Mouse (Mus musculus): ENCODE results near the gene Fzd1. TPM values are rescaled to one million over a fixed set of nuclear protein-coding genes. Genes with fewer than 3 reads are reported as not detected.

Fzd1 gene
- total and polyA plus RNA-seq, 2 experiments from 2014 or later: 6.1 to 31.8 TPM

GRCm38 (mm10) chr5:4754701-4755281, 3.0 kb downstream of the Fzd1 start:
- Histone ChIP-seq H3K4me2 (ENCODE audit: low read depth, low read length) (peak overlapping the region; percentile 81), H3K9ac (replicated peaks; ENCODE audit: low read depth, low read length) (no peak overlapping the region), H3K9me3 (replicated peaks; ENCODE audit: control insufficient read depth, low read length) (no peaks in the 10 kb centered on the region), H3K4me1 (ENCODE audit: control insufficient read depth, insufficient read depth) (peaks cover 21% of the 10 kb centered on the region), H3K4me3 (ENCODE audit: low read depth, low read length) (peak overlapping the region; percentile 91), H3K27ac (ENCODE audit: low read depth) (no peak overlapping the region), H3K27me3 (ENCODE audit: control insufficient read depth, insufficient read depth, low read length) (peaks cover 5% of the 10 kb centered on the region; the same call in 1 of the 2 replicates), H3K36me3 (replicated peaks; ENCODE audit: control insufficient read depth, insufficient read depth, low read length) (peaks cover 5% of the 10 kb centered on the region; the same call in 1 of the 2 replicates)
- DNase-seq (ENCODE audit: low spot score) (no peak), ATAC-seq (ENCODE audit: insufficient read depth, low read depth) (no peak)
- WGBS: 30% methylated on average over 9 of the region's 9 CpGs
- TF ChIP-seq CTCF (IDR thresholded peaks at IDR 0.05; ENCODE audit: low read depth) (no peak), EP300 (IDR thresholded peaks at IDR 0.05; ENCODE audit: low read depth) (no peak)

GRCm38 (mm10) chr5:4753161-4753560, 4.7 kb downstream of the Fzd1 start:
- ATAC-seq (ENCODE audit: insufficient read depth, low read depth) (no peak), DNase-seq (ENCODE audit: low spot score) (no peak)
- TF ChIP-seq EP300 (IDR thresholded peaks at IDR 0.05; ENCODE audit: low read depth) (no peak), CTCF (IDR thresholded peaks at IDR 0.05; ENCODE audit: low read depth) (no peak)
- Histone ChIP-seq H3K9me3 (replicated peaks; ENCODE audit: control insufficient read depth, low read length) (no peaks in the 10 kb centered on the region), H3K36me3 (replicated peaks; ENCODE audit: control insufficient read depth, insufficient read depth, low read length) (peaks cover 5% of the 10 kb centered on the region; the same call in 1 of the 2 replicates), H3K27me3 (ENCODE audit: control insufficient read depth, insufficient read depth, low read length) (peaks cover 5% of the 10 kb centered on the region; the same call in 1 of the 2 replicates), H3K4me2 (ENCODE audit: low read depth, low read length) (no peak overlapping the region), H3K4me3 (ENCODE audit: low read depth, low read length) (no peak overlapping the region), H3K27ac (ENCODE audit: low read depth) (no peak overlapping the region), H3K9ac (replicated peaks; ENCODE audit: low read depth, low read length) (no peak overlapping the region), H3K4me1 (ENCODE audit: control insufficient read depth, insufficient read depth) (peaks cover 21% of the 10 kb centered on the region)
- WGBS: 91% methylated on average over 5 of the region's 5 CpGs

- Histone ChIP-seq H3K9me3 (replicated peaks; ENCODE audit: control insufficient read depth, low read length) (no peaks in the 10 kb centered on the region), H3K36me3 (replicated peaks; ENCODE audit: control insufficient read depth, insufficient read depth, low read length) (no peaks in the 10 kb centered on the region), H3K4me1 (ENCODE audit: control insufficient read depth, insufficient read depth) (no peaks in the 10 kb centered on the region), H3K27me3 (ENCODE audit: control insufficient read depth, insufficient read depth, low read length) (no peaks in the 10 kb centered on the region), H3K4me2 (ENCODE audit: low read depth, low read length) (no peak overlapping the region), H3K9ac (replicated peaks; ENCODE audit: low read depth, low read length) (no peak overlapping the region), H3K4me3 (ENCODE audit: low read depth, low read length) (no peak overlapping the region), H3K27ac (ENCODE audit: low read depth) (no peak overlapping the region)
- ATAC-seq (ENCODE audit: insufficient read depth, low read depth): no peak
- WGBS: 81% methylated on average over 4 of the region's 4 CpGs
- no peak for DNase-seq (ENCODE audit: low spot score)
- no peak for TF ChIP-seq CTCF (IDR thresholded peaks at IDR 0.05; ENCODE audit: low read depth)
- no peak for TF ChIP-seq EP300 (IDR thresholded peaks at IDR 0.05; ENCODE audit: low read depth)
Observed at GRCm38 (mm10) chr5:4742722-4743121, 15.1 kb downstream of the Fzd1 start.

- WGBS: 29% methylated on average over 6 of the region's 6 CpGs
- Histone ChIP-seq H3K27ac (ENCODE audit: low read depth) (no peak overlapping the region), H3K4me3 (ENCODE audit: low read depth, low read length) (no peak overlapping the region), H3K4me1 (ENCODE audit: control insufficient read depth, insufficient read depth) (peaks cover 12% of the 10 kb centered on the region; the same call in 1 of the 2 replicates), H3K9me3 (replicated peaks; ENCODE audit: control insufficient read depth, low read length) (no peaks in the 10 kb centered on the region), H3K4me2 (ENCODE audit: low read depth, low read length) (no peak overlapping the region), H3K36me3 (replicated peaks; ENCODE audit: control insufficient read depth, insufficient read depth, low read length) (no peaks in the 10 kb centered on the region), H3K27me3 (ENCODE audit: control insufficient read depth, insufficient read depth, low read length) (no peaks in the 10 kb centered on the region), H3K9ac (replicated peaks; ENCODE audit: low read depth, low read length) (no peak overlapping the region)
- DNase-seq (ENCODE audit: low spot score) (no peak), ATAC-seq (ENCODE audit: insufficient read depth, low read depth) (no peak)
- TF ChIP-seq EP300 (IDR thresholded peaks at IDR 0.05; ENCODE audit: low read depth) (no peak), CTCF (IDR thresholded peaks at IDR 0.05; ENCODE audit: low read depth) (no peak)
Observed at GRCm38 (mm10) chr5:4737013-4737412, 20.8 kb downstream of the Fzd1 start.

GRCm38 (mm10) chr5:4735461-4735860, 22.4 kb downstream of the Fzd1 start:
- TF ChIP-seq EP300 (IDR thresholded peaks at IDR 0.05; ENCODE audit: low read depth): no peak
- whole genome bisulfite sequencing: 85% methylated on average over 7 of the region's 7 CpGs
- DNase-seq (ENCODE audit: low spot score) (no peak), ATAC-seq (ENCODE audit: insufficient read depth, low read depth) (no peak)
- H3K27ac ChIP-seq (ENCODE audit: low read depth): no peak overlapping the region
- no peak overlapping the region for H3K4me3 ChIP-seq (ENCODE audit: low read depth, low read length)
- H3K36me3 ChIP-seq (replicated peaks; ENCODE audit: control insufficient read depth, insufficient read depth, low read length): no peaks in the 10 kb centered on the region
- no peak overlapping the region for H3K9ac ChIP-seq (replicated peaks; ENCODE audit: low read depth, low read length)
- H3K9me3 ChIP-seq (replicated peaks; ENCODE audit: control insufficient read depth, low read length): no peaks in the 10 kb centered on the region
- H3K4me2 ChIP-seq (ENCODE audit: low read depth, low read length): no peak overlapping the region
- H3K4me1 ChIP-seq (ENCODE audit: control insufficient read depth, insufficient read depth): peaks cover 12% of the 10 kb centered on the region; the same call in 1 of the 2 replicates
- H3K27me3 ChIP-seq (ENCODE audit: control insufficient read depth, insufficient read depth, low read length): no peaks in the 10 kb centered on the region

- Histone ChIP-seq H3K9ac (replicated peaks; ENCODE audit: low read depth, low read length) (no peak overlapping the region), H3K4me2 (ENCODE audit: low read depth, low read length) (no peak overlapping the region), H3K36me3 (replicated peaks; ENCODE audit: control insufficient read depth, insufficient read depth, low read length) (no peaks in the 10 kb centered on the region), H3K27me3 (ENCODE audit: control insufficient read depth, insufficient read depth, low read length) (no peaks in the 10 kb centered on the region), H3K4me1 (ENCODE audit: control insufficient read depth, insufficient read depth) (peaks cover 12% of the 10 kb centered on the region; the same call in 1 of the 2 replicates), H3K27ac (ENCODE audit: low read depth) (no peak overlapping the region), H3K9me3 (replicated peaks; ENCODE audit: control insufficient read depth, low read length) (no peaks in the 10 kb centered on the region), H3K4me3 (ENCODE audit: low read depth, low read length) (no peak overlapping the region)
- no peak for TF ChIP-seq EP300 (IDR thresholded peaks at IDR 0.05; ENCODE audit: low read depth)
- no peak for TF ChIP-seq CTCF (IDR thresholded peaks at IDR 0.05; ENCODE audit: low read depth)
- 71% methylated on average over 4 of the region's 4 CpGs for WGBS
- no peak for ATAC-seq (ENCODE audit: insufficient read depth, low read depth)
- no peak for DNase-seq (ENCODE audit: low spot score)
Observed at GRCm38 (mm10) chr5:4733239-4733638, 24.6 kb downstream of the Fzd1 start.

Data from heart, postnatal 0 days (tissue).